Mouse (Mus musculus) liver, postnatal 0 days (tissue): Measurements from ENCODE around the gene Gde1. TPM values are rescaled to one million over a fixed set of nuclear protein-coding genes. Genes with fewer than 3 reads are reported as not detected.
A peak's percentile ranks its signal among the peaks of the same experiment; 100 is the strongest.

Experiments used
- ATAC-seq: fragments of 200-750 bp; cut with Nextera tagmentation; 2 replicates; pipeline ENCODE4 v1.8.0; 2017; ENCODE audit warnings: mild to moderate bottlenecking, moderate library complexity
- DNase-seq: peaks from one replicate; pipeline ENCODE4 v3.0.0-alpha.2; 2016
- H3K27ac ChIP-seq: fragments of 300-500 bp; sonication (generic); 2 replicates; pipeline ENCODE4 v1.5.1; 2014; ENCODE audit warnings: antibody characterized with exemption, moderate library complexity, mild to moderate bottlenecking, low read depth
- H3K27me3 ChIP-seq: fragments of 300-500 bp; sonication (generic); 2 replicates; pipeline ENCODE4 v1.6.1; 2014; ENCODE audit warnings: low read length, control low read depth, mixed read lengths; ENCODE audit not compliant: insufficient read depth
- H3K36me3 ChIP-seq: fragments of 300-500 bp; sonication (generic); replicated peaks from 2 replicates; pipeline ENCODE4 v1.6.1; 2014; ENCODE audit warnings: mild to moderate bottlenecking, control low read depth, low read length, moderate library complexity, mixed read lengths; ENCODE audit not compliant: insufficient read depth
- H3K4me1 ChIP-seq: fragments of 300-500 bp; sonication (generic); 2 replicates; pipeline ENCODE4 v1.6.1; 2014; ENCODE audit warnings: antibody characterized with exemption, mild to moderate bottlenecking, control low read depth; ENCODE audit not compliant: insufficient read depth
- H3K4me2 ChIP-seq: fragments of 300-500 bp; sonication (generic); 2 replicates; pipeline ENCODE4 v1.6.1; 2014; ENCODE audit warnings: low read depth, mild to moderate bottlenecking, low read length, moderate library complexity, mixed read lengths
- H3K4me3 ChIP-seq: fragments of 300-500 bp; sonication (generic); 2 replicates; pipeline ENCODE4 v1.5.1; 2014; ENCODE audit warnings: low read depth, low read length
- H3K9ac ChIP-seq: fragments of 300-500 bp; sonication (generic); replicated peaks from 2 replicates; pipeline ENCODE4 v1.6.1; 2014; ENCODE audit warnings: mild to moderate bottlenecking, moderate library complexity
- H3K9me3 ChIP-seq: fragments of 300-500 bp; sonication (generic); 2 replicates; pipeline ENCODE4 v1.6.1; 2016; ENCODE audit warnings: mild to moderate bottlenecking, control low read depth, low read length, mixed read lengths
- CTCF ChIP-seq: sonication (generic); IDR thresholded peaks from 2 replicates; pipeline ENCODE4 v1.5.1; 2016; ENCODE audit warnings: antibody characterized with exemption, low read depth
- EP300 ChIP-seq: IDR thresholded peaks from 2 replicates; pipeline ENCODE4 v1.6.1; 2016; ENCODE audit warnings: antibody characterized with exemption, low read depth, mild to moderate bottlenecking
- WGBS: fragments of 180-500 bp; shearing (Covaris S2); extraction: QIAGEN DNeasy Blood & Tissue Kit; methylation state at CpG from one replicate; pipeline ENCODE4 v1.1.7; 2014; ENCODE audit not compliant: insufficient replicate concordance; 5-methylcytosine and 5-hydroxymethylcytosine counted together
- polyA plus RNA-seq: library from polyadenylated mRNA; unstranded; fragments of >200 nt; fragmentation: Nextera tagmentation; extraction: Ambion mirVana; gene quantifications from 2 replicates; pipeline ENCODE4 v1.2.1, GENCODE M21; 2015

Gde1 gene
- polyA plus RNA-seq, 1 experiment from 2014 or later, result 43.1 TPM

DNA sequence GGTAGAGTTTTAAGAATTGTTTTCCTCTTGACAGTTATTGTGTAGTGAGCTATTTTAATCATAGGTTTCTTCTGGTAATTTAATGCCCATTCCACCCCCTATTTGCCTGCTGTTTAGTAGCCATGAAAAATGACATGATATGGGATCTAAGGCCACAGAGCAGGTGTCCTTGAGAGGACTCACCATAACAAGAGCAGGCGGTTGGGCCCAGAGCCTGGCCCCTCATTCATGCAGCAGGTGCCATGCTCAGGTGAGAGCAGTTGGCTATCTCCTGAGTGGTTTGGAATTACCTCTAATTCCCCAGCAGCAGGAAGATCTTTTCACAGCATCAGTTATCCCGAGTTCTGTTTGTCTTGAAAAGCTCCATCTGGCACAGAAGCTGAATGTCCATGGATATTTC, 19.9 kb upstream of the Gde1 start:
- 72% methylated on average over 2 of the region's 2 CpGs for WGBS
- peaks cover 26% of the 10 kb centered on the region for H3K36me3 ChIP-seq
- ATAC-seq, result no peak

DNA sequence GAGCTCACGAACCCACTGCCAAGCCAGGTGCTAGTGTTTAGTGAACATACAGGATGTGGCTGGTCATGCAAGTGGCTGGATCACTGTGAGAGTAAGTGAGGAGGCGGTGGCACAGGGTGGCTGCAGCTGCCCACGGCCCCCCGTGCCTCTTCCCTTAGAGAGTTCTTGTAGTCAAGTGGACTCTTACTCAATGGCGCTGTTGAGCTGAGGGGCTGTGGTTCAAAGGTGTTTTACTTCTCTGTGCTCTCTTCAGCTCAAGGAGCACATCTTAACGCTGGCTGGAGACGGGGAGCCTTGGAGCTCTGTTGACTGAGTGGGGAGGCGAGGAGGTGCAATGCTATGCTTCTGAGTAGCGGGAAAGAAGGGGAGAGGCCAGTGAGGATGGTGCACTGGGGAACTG, 18.3 kb upstream of the Gde1 start:
- H3K9ac ChIP-seq, result no peak overlapping the region
- H3K4me3 ChIP-seq, result no peak overlapping the region
- H3K36me3 ChIP-seq, result peaks cover 19% of the 10 kb centered on the region
- DNase-seq (no peak), ATAC-seq (no peak)
- no peak for TF ChIP-seq CTCF
- TF ChIP-seq EP300, result no peak
- H3K9me3 ChIP-seq, result no peaks in the 10 kb centered on the region
- H3K27ac ChIP-seq, result no peak overlapping the region
- 92% methylated on average over 9 of the region's 9 CpGs for WGBS
- H3K27me3 ChIP-seq, result no peaks in the 10 kb centered on the region
- H3K4me2 ChIP-seq, result no peak overlapping the region
- H3K4me1 ChIP-seq, result no peaks in the 10 kb centered on the region

More for the DNA sequence above, 19.9 kb upstream of the Gde1 start:
- no peak overlapping the region for H3K9ac ChIP-seq
- H3K27ac ChIP-seq, result no peak overlapping the region
- no peak overlapping the region for H3K4me3 ChIP-seq
- no peak for TF ChIP-seq CTCF
- no peak for TF ChIP-seq EP300
- H3K27me3 ChIP-seq, result no peaks in the 10 kb centered on the region
- no peaks in the 10 kb centered on the region for H3K9me3 ChIP-seq
- H3K4me2 ChIP-seq, result no peak overlapping the region
- no peaks in the 10 kb centered on the region for H3K4me1 ChIP-seq
- DNase-seq, result no peak

DNA sequence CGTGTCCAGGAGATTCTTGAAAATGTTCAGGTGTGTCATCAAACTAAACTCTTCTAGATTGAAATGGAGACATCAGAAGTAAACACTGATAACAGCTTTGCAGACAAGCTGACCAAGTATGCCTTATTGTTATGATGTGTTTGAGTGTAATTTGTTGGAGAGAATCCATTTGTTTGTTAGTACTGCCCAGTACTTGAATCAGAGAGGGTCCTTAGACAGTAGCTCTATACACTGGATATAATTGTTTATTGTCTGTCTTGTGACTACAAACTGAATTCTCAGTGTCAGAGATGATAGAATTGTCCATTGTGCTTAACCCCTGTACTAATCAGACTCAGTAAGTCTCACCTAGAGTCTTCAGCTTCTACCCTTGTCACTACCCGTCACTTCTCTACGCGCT, 12.5 kb upstream of the Gde1 start:
- ATAC-seq (no peak), DNase-seq (no peak)
- H3K4me2 ChIP-seq, result no peak overlapping the region
- WGBS, result 85% methylated on average over 4 of the region's 4 CpGs
- H3K4me3 ChIP-seq, result no peak overlapping the region
- H3K4me1 ChIP-seq, result peaks cover 5% of the 10 kb centered on the region
- H3K27ac ChIP-seq, result no peak overlapping the region
- H3K27me3 ChIP-seq, result no peaks in the 10 kb centered on the region
- H3K36me3 ChIP-seq, result peaks cover 13% of the 10 kb centered on the region; the same call in 1 of the 2 replicates
- TF ChIP-seq EP300, result no peak
- TF ChIP-seq CTCF, result no peak
- H3K9me3 ChIP-seq, result no peaks in the 10 kb centered on the region
- H3K9ac ChIP-seq, result no peak overlapping the region

DNA sequence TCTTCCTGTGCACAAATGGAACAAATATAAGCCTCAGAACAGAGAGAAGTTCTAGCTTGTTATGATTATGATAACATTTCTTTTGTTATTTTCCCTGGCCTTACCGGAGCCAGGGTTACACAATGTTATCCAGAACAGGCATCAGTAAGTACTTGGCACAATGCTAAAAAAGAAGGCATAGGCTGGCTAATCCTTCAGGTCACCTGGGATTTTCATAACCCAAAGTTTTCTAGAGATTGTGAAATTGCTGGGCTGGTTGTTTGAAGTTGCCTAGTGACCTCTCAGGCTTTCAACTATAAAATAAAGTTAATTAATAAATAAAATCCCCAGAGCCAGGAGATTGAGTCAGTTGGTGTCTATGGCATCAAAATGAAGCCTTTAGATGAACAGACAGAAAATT, 9.3 kb upstream of the Gde1 start:
- H3K4me1 ChIP-seq, result peaks cover 8% of the 10 kb centered on the region
- H3K27me3 ChIP-seq, result no peaks in the 10 kb centered on the region
- H3K27ac ChIP-seq, result no peak overlapping the region
- no peaks in the 10 kb centered on the region for H3K9me3 ChIP-seq
- no peak overlapping the region for H3K4me3 ChIP-seq
- DNase-seq (no peak), ATAC-seq (no peak)
- H3K9ac ChIP-seq, result no peak overlapping the region
- H3K36me3 ChIP-seq, result 0 out of 2 replicates have a peak, but pooled peaks cover 5% of the 10 kb centered on the region
- TF ChIP-seq EP300 (no peak), CTCF (no peak)
- 88% methylated on average over 1 of the region's 1 CpGs for WGBS
- H3K4me2 ChIP-seq, result no peak overlapping the region

DNA sequence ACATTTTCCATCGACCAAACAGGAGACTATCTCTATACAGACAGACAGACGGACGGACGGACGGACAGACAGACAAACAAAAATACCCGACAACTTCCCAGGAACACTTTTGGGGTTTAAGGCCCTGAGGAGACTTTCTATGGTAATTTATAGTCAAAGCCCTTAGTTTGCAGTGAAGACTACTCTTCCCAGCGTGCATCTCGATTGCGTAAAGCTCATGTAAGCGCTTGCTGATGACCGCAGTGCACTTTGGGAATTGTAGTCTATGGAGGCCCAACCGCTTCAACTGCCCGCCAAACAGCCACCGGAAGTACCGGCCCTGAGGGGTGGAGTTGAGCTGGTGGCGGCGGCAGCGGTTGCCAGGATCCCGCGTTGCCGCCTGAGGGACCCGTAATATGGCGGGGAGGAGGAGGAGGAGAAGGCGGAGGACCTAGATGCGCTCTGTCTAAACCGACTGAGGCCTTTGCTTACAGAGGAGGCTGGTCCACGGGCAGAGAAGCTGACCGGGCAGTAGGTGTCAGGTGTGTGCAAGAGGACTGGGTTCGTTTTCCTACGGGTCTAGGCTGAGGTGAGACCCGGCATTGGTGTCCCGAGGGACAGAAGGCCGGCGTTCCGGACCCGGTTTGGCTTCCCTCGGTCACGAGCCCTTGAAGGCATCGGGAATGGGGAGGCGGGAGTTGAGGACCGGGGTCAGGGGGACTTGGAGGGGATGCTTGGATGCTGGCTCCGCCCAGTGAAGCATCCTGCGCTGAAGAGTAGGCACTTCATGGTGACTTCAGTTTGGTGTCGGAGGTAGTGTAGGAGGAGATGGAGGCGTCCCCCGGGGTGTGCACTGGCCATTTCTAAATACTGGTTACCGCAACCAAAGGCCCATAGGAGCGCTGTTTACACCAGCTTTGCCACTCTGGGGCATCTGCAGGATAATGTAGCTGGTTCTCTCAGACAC, 6.9 kb upstream of the Gde1 start, which contains the start of gene Ccp110:
Gene Ccp110, plus strand, starts transcription at position 325 of the 946 bp plus-strand sequence.
- H3K4me1 ChIP-seq, result peaks cover 8% of the 10 kb centered on the region
- ATAC-seq (peak; percentile 99), DNase-seq (peak; percentile 95)
- 2% methylated on average over 48 of the region's 48 CpGs for WGBS
- peak within 1 kb of the TSS; percentile 87 for H3K4me2 ChIP-seq
- peak within 1 kb of the TSS; percentile 75 for H3K4me3 ChIP-seq
- H3K9me3 ChIP-seq, result no peaks in the 10 kb centered on the region
- no peaks in the 10 kb centered on the region for H3K36me3 ChIP-seq
- peak within 1 kb of the TSS; percentile 66 for H3K9ac ChIP-seq
- no peaks in the 10 kb centered on the region for H3K27me3 ChIP-seq
- TF ChIP-seq EP300 (peak; percentile 75), CTCF (peak; percentile 43)
- peak within 1 kb of the TSS; percentile 36; the same call in 1 of the 2 replicates for H3K27ac ChIP-seq

DNA sequence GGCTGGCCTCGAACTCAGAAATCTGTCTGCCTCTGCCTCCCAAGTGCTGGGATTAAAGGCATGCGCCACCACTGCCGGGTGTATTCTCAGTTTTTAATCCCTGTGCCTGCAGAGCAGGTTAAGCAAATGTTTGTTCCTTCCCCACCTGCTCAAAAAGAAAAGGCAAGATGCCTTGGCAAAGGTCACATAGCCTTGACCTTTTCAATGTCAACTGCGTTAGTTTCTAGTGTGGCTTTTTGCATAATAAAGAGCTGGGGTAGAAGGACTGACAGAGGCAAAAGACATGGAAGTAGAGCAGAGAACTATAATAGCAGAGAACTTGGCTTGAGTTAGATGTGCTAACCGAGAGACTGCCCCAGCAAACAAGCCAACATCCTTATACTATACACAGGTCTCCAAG, 5.2 kb upstream of the Gde1 start:
- Histone ChIP-seq H3K4me2 (no peak overlapping the region), H3K27me3 (no peaks in the 10 kb centered on the region), H3K9ac (no peak overlapping the region), H3K9me3 (no peaks in the 10 kb centered on the region), H3K4me1 (peaks cover 11% of the 10 kb centered on the region), H3K27ac (no peak overlapping the region), H3K4me3 (no peak overlapping the region), H3K36me3 (no peaks in the 10 kb centered on the region)
- DNase-seq (no peak), ATAC-seq (no peak)
- WGBS, result 63% methylated on average over 5 of the region's 5 CpGs
- TF ChIP-seq EP300, result no peak
